Mouse (Mus musculus): ENCODE results near the gene Def8. TPM values are rescaled to one million over a fixed set of nuclear protein-coding genes. Genes with fewer than 3 reads are reported as not detected.

The Def8 gene
- polyA plus RNA-seq, 1 experiment, result 87.1 TPM

DNA sequence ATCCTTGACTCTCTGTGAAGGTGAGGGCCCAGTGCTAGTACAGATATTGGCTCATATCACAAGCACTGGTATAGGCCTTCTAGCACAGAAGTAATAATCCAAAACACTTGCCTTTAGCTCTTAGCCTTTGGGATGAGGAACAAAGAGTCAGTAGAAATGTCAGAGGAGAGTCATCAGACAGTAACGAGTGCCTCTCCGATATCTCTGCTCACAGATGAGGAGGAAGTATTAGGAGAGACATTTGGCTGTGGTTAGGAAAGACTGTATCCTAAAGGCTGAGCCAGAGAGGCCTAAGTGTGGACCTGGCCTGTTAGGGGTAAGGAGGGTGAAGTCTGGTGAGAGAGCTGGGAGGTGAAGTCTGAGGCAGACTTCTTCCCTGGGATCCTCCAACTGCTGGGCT lies 18.5 kb downstream of the Def8 start:
- Histone ChIP-seq H3K27me3 (replicated peaks; ENCODE audit: control insufficient read depth, insufficient read depth, low read length) (no peaks in the 10 kb centered on the region), H3K4me3 (ENCODE audit: insufficient read depth, low read depth, low read length) (no peak overlapping the region), H3K36me3 (ENCODE audit: control insufficient read depth, insufficient read depth, low read length) (no peaks in the 10 kb centered on the region), H3K27ac (ENCODE audit: insufficient read depth, low read depth, low read length) (no peak overlapping the region), H3K4me1 (ENCODE audit: control insufficient read depth, insufficient read depth, low read length) (peaks cover 17% of the 10 kb centered on the region; the same call in 1 of the 2 replicates)
- TF ChIP-seq CTCF (conservative IDR thresholded peaks at IDR 0.05; ENCODE audit: insufficient read depth, insufficient read length, low read depth, low read length), result no peak
- TF ChIP-seq POLR2A (IDR thresholded peaks at IDR 0.05; ENCODE audit: low read depth, low read length), result no peak
- DNase-seq, result no peak
- 83% methylated on average over 2 of the region's 2 CpGs for WGBS

DNA sequence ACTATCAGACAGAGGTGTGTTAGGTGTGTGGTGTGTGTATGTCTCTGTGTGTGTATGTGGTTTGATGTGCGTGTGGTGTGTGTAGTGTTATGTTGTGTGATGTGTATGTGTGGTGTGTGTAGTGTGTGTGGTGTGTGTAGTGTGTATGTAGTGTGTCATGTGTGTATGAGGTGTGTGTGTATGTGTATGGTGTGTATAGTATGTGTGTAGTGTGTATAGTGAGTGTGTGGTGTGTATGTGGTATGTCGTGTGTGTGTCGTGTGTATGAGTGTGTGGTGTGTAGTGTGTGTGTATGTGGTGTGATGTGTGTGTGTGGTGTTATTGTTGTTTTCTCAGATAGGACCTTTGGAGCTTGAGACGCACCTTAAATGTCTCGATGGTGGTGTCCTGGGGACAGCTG lies 19.0 kb downstream of the Def8 start:
- DNase-seq, result no peak
- H3K27me3 ChIP-seq (replicated peaks; ENCODE audit: control insufficient read depth, insufficient read depth, low read length), result no peaks in the 10 kb centered on the region
- no peak for TF ChIP-seq POLR2A (IDR thresholded peaks at IDR 0.05; ENCODE audit: low read depth, low read length)
- no peak for TF ChIP-seq CTCF (conservative IDR thresholded peaks at IDR 0.05; ENCODE audit: insufficient read depth, insufficient read length, low read depth, low read length)
- H3K36me3 ChIP-seq (ENCODE audit: control insufficient read depth, insufficient read depth, low read length), result no peaks in the 10 kb centered on the region
- no peak overlapping the region for H3K4me3 ChIP-seq (ENCODE audit: insufficient read depth, low read depth, low read length)
- WGBS, result 75% methylated on average over 5 of the region's 5 CpGs
- H3K27ac ChIP-seq (ENCODE audit: insufficient read depth, low read depth, low read length), result peak overlapping the region; percentile 6; the same call in 1 of the 2 replicates
- peaks cover 17% of the 10 kb centered on the region; the same call in 1 of the 2 replicates for H3K4me1 ChIP-seq (ENCODE audit: control insufficient read depth, insufficient read depth, low read length)

DNA sequence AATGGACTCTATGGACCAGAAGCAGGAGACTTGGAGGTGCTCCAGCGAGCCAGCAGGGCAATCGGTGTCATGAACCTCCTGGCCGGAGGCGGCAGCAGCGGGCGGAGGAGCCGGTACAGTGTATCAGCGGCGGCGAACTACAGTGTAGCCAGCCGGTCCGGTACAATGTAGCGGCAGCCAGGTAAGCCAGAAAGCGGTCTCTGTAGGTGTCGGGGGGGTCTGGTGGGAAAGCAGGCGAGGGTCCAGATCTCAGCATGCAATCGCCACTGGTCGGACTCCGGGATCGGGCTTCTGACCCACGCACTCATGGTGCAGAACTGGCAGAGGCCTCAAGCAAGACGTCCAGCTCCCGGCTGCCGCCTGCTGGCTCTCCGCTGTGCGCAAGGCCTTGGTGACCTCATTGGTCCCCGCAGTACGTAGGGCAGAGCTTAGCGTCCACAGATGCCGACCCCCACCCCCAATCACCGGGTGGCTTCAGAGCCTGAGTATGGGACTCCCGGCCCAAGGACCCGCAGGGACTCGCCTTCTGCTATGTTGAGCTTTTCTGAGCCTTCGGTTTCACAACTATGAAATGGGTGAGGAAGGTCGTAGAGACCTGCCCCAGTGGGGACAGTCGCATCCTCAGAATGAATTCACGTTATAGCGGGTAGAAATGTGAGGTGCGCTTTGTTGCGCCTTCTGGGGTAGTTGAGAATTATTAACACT lies 19.7 kb downstream of the Def8 start:
- H3K36me3 ChIP-seq (ENCODE audit: control insufficient read depth, insufficient read depth, low read length), result no peaks in the 10 kb centered on the region
- no peaks in the 10 kb centered on the region for H3K27me3 ChIP-seq (replicated peaks; ENCODE audit: control insufficient read depth, insufficient read depth, low read length)
- TF ChIP-seq CTCF (conservative IDR thresholded peaks at IDR 0.05; ENCODE audit: insufficient read depth, insufficient read length, low read depth, low read length) (peak; percentile 65), POLR2A (IDR thresholded peaks at IDR 0.05; ENCODE audit: low read depth, low read length) (no peak)
- peak overlapping the region; percentile 94 for H3K4me3 ChIP-seq (ENCODE audit: insufficient read depth, low read depth, low read length)
- peak; percentile 98 for DNase-seq
- H3K4me1 ChIP-seq (ENCODE audit: control insufficient read depth, insufficient read depth, low read length), result peaks cover 17% of the 10 kb centered on the region; the same call in 1 of the 2 replicates
- H3K27ac ChIP-seq (ENCODE audit: insufficient read depth, low read depth, low read length), result peak overlapping the region; percentile 97
- under 1% methylated on average over 41 of the region's 41 CpGs for WGBS

DNA sequence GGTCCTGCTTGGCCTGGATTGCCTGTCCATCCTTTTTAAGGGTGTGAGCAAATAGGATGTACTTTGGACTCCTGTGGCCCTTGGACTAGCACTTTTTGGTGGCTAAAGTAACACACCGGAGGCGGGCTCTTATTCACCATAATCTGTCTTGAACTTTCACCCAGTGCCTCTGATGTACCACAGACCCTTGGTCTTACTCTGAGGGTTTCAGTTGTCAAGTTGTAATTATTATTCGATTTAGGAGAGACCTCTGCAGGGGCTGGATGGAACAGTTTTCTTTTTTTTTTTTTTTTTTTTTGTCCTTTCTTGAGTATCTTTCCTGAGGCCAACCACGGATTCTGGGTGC lies 20.2 kb downstream of the Def8 start:
- Histone ChIP-seq H3K27ac (ENCODE audit: insufficient read depth, low read depth, low read length) (peak overlapping the region; percentile 97), H3K27me3 (replicated peaks; ENCODE audit: control insufficient read depth, insufficient read depth, low read length) (no peaks in the 10 kb centered on the region), H3K4me3 (ENCODE audit: insufficient read depth, low read depth, low read length) (peak overlapping the region; percentile 94), H3K4me1 (ENCODE audit: control insufficient read depth, insufficient read depth, low read length) (peaks cover 17% of the 10 kb centered on the region; the same call in 1 of the 2 replicates), H3K36me3 (ENCODE audit: control insufficient read depth, insufficient read depth, low read length) (no peaks in the 10 kb centered on the region)
- peak; percentile 93 for DNase-seq
- WGBS, result 12% methylated on average over 4 of the region's 4 CpGs
- TF ChIP-seq POLR2A (IDR thresholded peaks at IDR 0.05; ENCODE audit: low read depth, low read length) (no peak), CTCF (conservative IDR thresholded peaks at IDR 0.05; ENCODE audit: insufficient read depth, insufficient read length, low read depth, low read length) (no peak)

DNA sequence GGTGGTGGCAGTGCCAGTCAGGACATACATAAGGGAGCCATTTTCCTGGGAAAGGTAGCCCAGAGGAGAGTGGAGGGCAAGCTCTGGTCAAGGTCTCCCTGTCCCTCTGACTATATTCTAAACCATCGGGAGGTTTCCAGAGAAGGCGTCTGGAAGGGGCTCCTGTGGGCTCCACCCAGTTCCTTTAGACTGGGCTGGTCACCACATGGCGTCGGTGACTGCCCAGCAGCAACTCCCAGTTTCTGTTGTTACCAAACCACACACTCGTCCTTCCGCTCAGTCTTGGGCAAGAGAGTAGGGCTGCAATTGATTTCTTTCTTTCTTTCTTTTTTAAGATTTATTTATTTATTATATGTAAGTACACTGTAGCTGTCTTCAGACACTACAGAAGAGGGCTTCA lies 20.8 kb downstream of the Def8 start:
- no peaks in the 10 kb centered on the region for H3K36me3 ChIP-seq (ENCODE audit: control insufficient read depth, insufficient read depth, low read length)
- H3K4me1 ChIP-seq (ENCODE audit: control insufficient read depth, insufficient read depth, low read length), result peaks cover 17% of the 10 kb centered on the region; the same call in 1 of the 2 replicates
- no peaks in the 10 kb centered on the region for H3K27me3 ChIP-seq (replicated peaks; ENCODE audit: control insufficient read depth, insufficient read depth, low read length)
- 66% methylated on average over 6 of the region's 6 CpGs for WGBS
- TF ChIP-seq POLR2A (IDR thresholded peaks at IDR 0.05; ENCODE audit: low read depth, low read length), result no peak
- no peak for TF ChIP-seq CTCF (conservative IDR thresholded peaks at IDR 0.05; ENCODE audit: insufficient read depth, insufficient read length, low read depth, low read length)
- DNase-seq, result no peak
- H3K4me3 ChIP-seq (ENCODE audit: insufficient read depth, low read depth, low read length), result no peak overlapping the region
- peak overlapping the region; percentile 85 for H3K27ac ChIP-seq (ENCODE audit: insufficient read depth, low read depth, low read length)

DNA sequence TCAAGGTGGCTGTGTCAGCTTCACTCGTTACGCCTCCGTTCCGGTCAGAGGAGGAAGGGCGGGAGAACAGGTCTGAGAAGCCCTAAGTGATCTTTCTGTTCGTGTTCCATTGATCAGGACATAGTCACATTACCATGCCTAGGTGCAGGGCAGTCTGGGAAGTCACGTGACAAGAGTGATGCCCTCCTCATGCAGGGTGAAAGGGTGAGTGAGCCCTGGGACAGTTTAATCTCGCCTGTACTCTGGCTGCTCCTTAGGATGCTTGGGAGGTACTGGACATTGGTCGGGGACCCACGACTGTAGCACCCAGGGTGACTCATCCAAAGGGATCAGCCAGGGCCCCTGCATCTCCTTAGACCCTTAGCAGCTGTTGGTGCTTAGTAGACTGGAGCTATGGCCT lies 22.7 kb downstream of the Def8 start:
- Histone ChIP-seq H3K27ac (ENCODE audit: insufficient read depth, low read depth, low read length) (no peak overlapping the region), H3K4me1 (ENCODE audit: control insufficient read depth, insufficient read depth, low read length) (peaks cover 17% of the 10 kb centered on the region; the same call in 1 of the 2 replicates), H3K4me3 (ENCODE audit: insufficient read depth, low read depth, low read length) (no peak overlapping the region), H3K27me3 (replicated peaks; ENCODE audit: control insufficient read depth, insufficient read depth, low read length) (no peaks in the 10 kb centered on the region), H3K36me3 (ENCODE audit: control insufficient read depth, insufficient read depth, low read length) (no peaks in the 10 kb centered on the region)
- TF ChIP-seq POLR2A (IDR thresholded peaks at IDR 0.05; ENCODE audit: low read depth, low read length), result no peak
- no peak for TF ChIP-seq CTCF (conservative IDR thresholded peaks at IDR 0.05; ENCODE audit: insufficient read depth, insufficient read length, low read depth, low read length)
- DNase-seq, result peak; percentile 41
- 74% methylated on average over 10 of the region's 10 CpGs for WGBS

DNA sequence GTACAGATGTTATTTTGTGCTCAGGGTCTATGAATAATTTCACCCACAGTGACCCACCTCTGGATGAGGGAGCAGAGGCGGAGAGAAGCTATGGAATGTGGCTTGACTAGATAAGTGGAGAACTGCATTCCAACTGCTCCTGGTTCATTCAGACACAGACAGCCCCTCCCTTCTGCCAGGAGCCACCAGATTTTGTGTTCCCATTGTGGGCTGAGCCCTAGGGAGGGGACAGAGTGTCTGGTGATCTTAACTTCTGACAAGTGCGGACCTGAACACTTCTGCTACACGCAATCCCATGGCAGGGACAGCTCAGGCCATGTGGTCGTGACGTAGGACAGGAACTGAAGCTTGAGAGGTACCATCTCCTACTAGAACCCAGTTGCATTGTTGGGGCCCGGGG lies 23.5 kb downstream of the Def8 start:
- 90% methylated on average over 6 of the region's 6 CpGs for WGBS
- Histone ChIP-seq H3K27me3 (replicated peaks; ENCODE audit: control insufficient read depth, insufficient read depth, low read length) (no peaks in the 10 kb centered on the region), H3K27ac (ENCODE audit: insufficient read depth, low read depth, low read length) (no peak overlapping the region), H3K4me1 (ENCODE audit: control insufficient read depth, insufficient read depth, low read length) (peaks cover 17% of the 10 kb centered on the region; the same call in 1 of the 2 replicates), H3K4me3 (ENCODE audit: insufficient read depth, low read depth, low read length) (no peak overlapping the region), H3K36me3 (ENCODE audit: control insufficient read depth, insufficient read depth, low read length) (no peaks in the 10 kb centered on the region)
- TF ChIP-seq POLR2A (IDR thresholded peaks at IDR 0.05; ENCODE audit: low read depth, low read length) (no peak), CTCF (conservative IDR thresholded peaks at IDR 0.05; ENCODE audit: insufficient read depth, insufficient read length, low read depth, low read length) (no peak)
- DNase-seq, result no peak
